Mouse (Mus musculus) neural tube, embryonic 15.5 days (tissue): ENCODE results near the gene Abcc3. TPM values are rescaled to one million over a fixed set of nuclear protein-coding genes. Genes with fewer than 3 reads are reported as not detected.

Experiments
- ATAC-seq: fragments of 200-750 bp; cut with Nextera tagmentation; 2 replicates; pipeline ENCODE4 v1.8.0; 2017; ENCODE audit warnings: mild to moderate bottlenecking, moderate TSS enrichment, moderate library complexity; ENCODE audit not compliant: low FRiP score
- H3K27ac ChIP-seq: fragments of 300-500 bp; sonication (generic); replicated peaks from 2 replicates; pipeline ENCODE4 v1.5.1; 2015; ENCODE audit warnings: mild to moderate bottlenecking, inconsistent platforms
- H3K27me3 ChIP-seq: fragments of 300-500 bp; sonication (generic); replicated peaks from 2 replicates; pipeline ENCODE4 v1.6.1; 2015; ENCODE audit warnings: inconsistent platforms
- H3K36me3 ChIP-seq: fragments of 300-500 bp; sonication (generic); 2 replicates; pipeline ENCODE4 v1.6.1; 2015; ENCODE audit warnings: inconsistent platforms
- H3K4me1 ChIP-seq: fragments of 300-500 bp; sonication (generic); 2 replicates; pipeline ENCODE4 v1.6.1; 2015; ENCODE audit warnings: inconsistent platforms
- H3K4me2 ChIP-seq: fragments of 300-500 bp; sonication (generic); 2 replicates; pipeline ENCODE4 v1.6.1; 2015; ENCODE audit warnings: inconsistent platforms, mild to moderate bottlenecking, moderate library complexity
- H3K4me3 ChIP-seq: fragments of 300-500 bp; sonication (generic); replicated peaks from 2 replicates; pipeline ENCODE4 v1.5.1; 2015; ENCODE audit warnings: mild to moderate bottlenecking, inconsistent platforms
- H3K9ac ChIP-seq: fragments of 300-500 bp; sonication (generic); replicated peaks from 2 replicates; pipeline ENCODE4 v1.6.1; 2015; ENCODE audit warnings: mild to moderate bottlenecking, inconsistent platforms
- H3K9me3 ChIP-seq: fragments of 300-500 bp; sonication (generic); replicated peaks from 2 replicates; pipeline ENCODE4 v1.6.1; 2016; ENCODE audit warnings: inconsistent platforms
- WGBS: fragments of 180-500 bp; shearing (Covaris S2); methylation state at CpG from one replicate; pipeline ENCODE4 v1.1.7; 2015; ENCODE audit warnings: mixed read lengths; 5-methylcytosine and 5-hydroxymethylcytosine counted together
- polyA plus RNA-seq: library from polyadenylated mRNA; unstranded; fragments of >200 nt; fragmentation: Nextera tagmentation; extraction: Ambion mirVana; gene quantifications from 2 replicates; pipeline ENCODE4 v1.2.1, GENCODE M21; 2015

Abcc3 gene
- polyA plus RNA-seq, 1 experiment from 2014 or later, result 1.7 TPM

- H3K27ac ChIP-seq, result no peak overlapping the region
- H3K4me3 ChIP-seq, result no peak overlapping the region
- WGBS, result 90% methylated on average over 7 of the region's 7 CpGs
- no peaks in the 10 kb centered on the region for H3K27me3 ChIP-seq
- no peak overlapping the region for H3K9ac ChIP-seq
- no peaks in the 10 kb centered on the region for H3K36me3 ChIP-seq
- no peaks in the 10 kb centered on the region for H3K9me3 ChIP-seq
- no peak for ATAC-seq
- peaks cover 16% of the 10 kb centered on the region for H3K4me1 ChIP-seq
- no peak overlapping the region for H3K4me2 ChIP-seq
These were observed 45.7 kb downstream of the Abcc3 start for GRCm38 (mm10) chr11:94347063-94347575.

GRCm38 (mm10) chr11:94346611-94347010 is 46.2 kb downstream of the Abcc3 start:
- 63% methylated on average over 3 of the region's 3 CpGs for WGBS
- Histone ChIP-seq H3K4me2 (no peak overlapping the region), H3K36me3 (no peaks in the 10 kb centered on the region), H3K4me3 (no peak overlapping the region), H3K4me1 (peaks cover 21% of the 10 kb centered on the region), H3K27me3 (no peaks in the 10 kb centered on the region), H3K9ac (no peak overlapping the region), H3K9me3 (no peaks in the 10 kb centered on the region), H3K27ac (no peak overlapping the region)
- no peak for ATAC-seq

- Histone ChIP-seq H3K9ac (no peak overlapping the region), H3K27ac (no peak overlapping the region), H3K9me3 (no peaks in the 10 kb centered on the region), H3K27me3 (no peaks in the 10 kb centered on the region), H3K4me1 (peaks cover 21% of the 10 kb centered on the region), H3K36me3 (no peaks in the 10 kb centered on the region), H3K4me2 (no peak overlapping the region), H3K4me3 (no peak overlapping the region)
- 89% methylated on average over 10 of the region's 10 CpGs for WGBS
- ATAC-seq, result no peak
These were observed 46.9 kb downstream of the Abcc3 start for GRCm38 (mm10) chr11:94345926-94346325.

- no peak for ATAC-seq
- peaks cover 5% of the 10 kb centered on the region for H3K36me3 ChIP-seq
- 76% methylated on average over 1 of the region's 1 CpGs for WGBS
- H3K27ac ChIP-seq, result no peak overlapping the region
- no peak overlapping the region for H3K4me3 ChIP-seq
- H3K4me2 ChIP-seq, result no peak overlapping the region
- no peaks in the 10 kb centered on the region for H3K27me3 ChIP-seq
- H3K9me3 ChIP-seq, result no peaks in the 10 kb centered on the region
- no peak overlapping the region for H3K9ac ChIP-seq
- peaks cover 27% of the 10 kb centered on the region for H3K4me1 ChIP-seq
These were observed 48.3 kb downstream of the Abcc3 start for GRCm38 (mm10) chr11:94344470-94344869.

GRCm38 (mm10) chr11:94343955-94344358 is 48.8 kb downstream of the Abcc3 start:
- WGBS, result 9% methylated on average over 5 of the region's 5 CpGs
- ATAC-seq, result no peak
- Histone ChIP-seq H3K27me3 (no peaks in the 10 kb centered on the region), H3K4me1 (peaks cover 27% of the 10 kb centered on the region), H3K9me3 (no peaks in the 10 kb centered on the region), H3K9ac (0 out of 2 replicates have a peak overlapping the region, but pooled peaks have one; percentile 10), H3K4me3 (no peak overlapping the region), H3K36me3 (peaks cover 10% of the 10 kb centered on the region), H3K27ac (no peak overlapping the region), H3K4me2 (no peak overlapping the region)

GRCm38 (mm10) chr11:94342114-94342905 is 50.5 kb downstream of the Abcc3 start:
- no peak for ATAC-seq
- Histone ChIP-seq H3K4me2 (no peak overlapping the region), H3K9ac (no peak overlapping the region; the same call in 1 of the 2 replicates), H3K36me3 (peaks cover 22% of the 10 kb centered on the region), H3K4me1 (peaks cover 27% of the 10 kb centered on the region), H3K27ac (peak overlapping the region; percentile 18; the same call in 1 of the 2 replicates), H3K27me3 (no peaks in the 10 kb centered on the region), H3K4me3 (no peak overlapping the region), H3K9me3 (no peaks in the 10 kb centered on the region)
- 11% methylated on average over 13 of the region's 13 CpGs for WGBS

- ATAC-seq, result no peak
- Histone ChIP-seq H3K9ac (no peak overlapping the region), H3K9me3 (no peaks in the 10 kb centered on the region), H3K4me1 (peaks cover 27% of the 10 kb centered on the region), H3K27me3 (no peaks in the 10 kb centered on the region), H3K27ac (0 out of 2 replicates have a peak overlapping the region, but pooled peaks have one; percentile 18), H3K4me3 (no peak overlapping the region), H3K36me3 (peaks cover 28% of the 10 kb centered on the region), H3K4me2 (no peak overlapping the region)
- WGBS, result 55% methylated on average over 10 of the region's 10 CpGs
These were observed 51.6 kb downstream of the Abcc3 start for GRCm38 (mm10) chr11:94340948-94341933.

- no peaks in the 10 kb centered on the region for H3K9me3 ChIP-seq
- no peak overlapping the region for H3K4me3 ChIP-seq
- peak; percentile 85 for ATAC-seq
- peaks cover 38% of the 10 kb centered on the region for H3K36me3 ChIP-seq
- no peak overlapping the region for H3K9ac ChIP-seq
- H3K27ac ChIP-seq, result no peak overlapping the region
- WGBS, result 52% methylated on average over 18 of the region's 18 CpGs
- H3K4me2 ChIP-seq, result no peak overlapping the region
- H3K27me3 ChIP-seq, result no peaks in the 10 kb centered on the region
- peaks cover 27% of the 10 kb centered on the region for H3K4me1 ChIP-seq
These were observed 52.8 kb downstream of the Abcc3 start for GRCm38 (mm10) chr11:94339732-94340585.

- Histone ChIP-seq H3K36me3 (peaks cover 44% of the 10 kb centered on the region), H3K9me3 (no peaks in the 10 kb centered on the region), H3K27me3 (no peaks in the 10 kb centered on the region), H3K4me1 (peaks cover 19% of the 10 kb centered on the region), H3K4me3 (no peak overlapping the region), H3K27ac (no peak overlapping the region), H3K4me2 (no peak overlapping the region), H3K9ac (no peak overlapping the region)
- ATAC-seq, result no peak
- WGBS, result 99% methylated on average over 2 of the region's 2 CpGs
These were observed 54.5 kb downstream of the Abcc3 start for GRCm38 (mm10) chr11:94338347-94338746.

- ATAC-seq, result no peak
- no peaks in the 10 kb centered on the region for H3K9me3 ChIP-seq
- H3K4me2 ChIP-seq, result no peak overlapping the region
- H3K4me3 ChIP-seq, result no peak overlapping the region
- no peak overlapping the region for H3K9ac ChIP-seq
- no peaks in the 10 kb centered on the region for H3K27me3 ChIP-seq
- peaks cover 18% of the 10 kb centered on the region for H3K4me1 ChIP-seq
- H3K36me3 ChIP-seq, result peaks cover 44% of the 10 kb centered on the region
- H3K27ac ChIP-seq, result no peak overlapping the region
These were observed 56.2 kb downstream of the Abcc3 start for GRCm38 (mm10) chr11:94336551-94336950.
